Mouse (Mus musculus) adrenal gland, postnatal 10 days (tissue): Measurements from ENCODE around the gene Lipc. TPM values are rescaled to one million over a fixed set of nuclear protein-coding genes. Genes with fewer than 3 reads are reported as not detected.

Experiments used
- DNase-seq: peaks from one replicate; pipeline ENCODE4 v3.0.0; 2021; ENCODE audit warnings: mixed read lengths
- microRNA-seq: library from miRNA; unstranded; fragments of <30 nt; microRNA quantifications from one replicate; pipeline ENCODE4 v1.2.0, GENCODE M21; 2021
- total RNA-seq, 2 experiments: library from RNA; stranded (reverse); gene quantifications; 2 replicates each; pipeline ENCODE4 v1.2.3; 2021

Gene Lipc
- total RNA-seq, 2 experiments from 2014 or later = 26.4 to 55.7 TPM

GRCm38 (mm10) chr9:70817396-70817795 lies 134.6 kb downstream of the Lipc start:
- no peak for DNase-seq

- DNase-seq = no peak
Observed at GRCm38 (mm10) chr9:70816701-70817305, 135.2 kb downstream of the Lipc start.

GRCm38 (mm10) chr9:70812551-70812950 lies 139.5 kb downstream of the Lipc start:
- DNase-seq = peak; percentile 40

- no peak for DNase-seq
Observed at GRCm38 (mm10) chr9:70807714-70808113, 144.3 kb downstream of the Lipc start.

GRCm38 (mm10) chr9:70806069-70806468 lies 146.0 kb downstream of the Lipc start:
- no peak for DNase-seq

- no peak for DNase-seq
Observed at GRCm38 (mm10) chr9:70802816-70803215, 149.2 kb downstream of the Lipc start.

GRCm38 (mm10) chr9:70801761-70802160 lies 150.3 kb downstream of the Lipc start:
- no peak for DNase-seq

DNA sequence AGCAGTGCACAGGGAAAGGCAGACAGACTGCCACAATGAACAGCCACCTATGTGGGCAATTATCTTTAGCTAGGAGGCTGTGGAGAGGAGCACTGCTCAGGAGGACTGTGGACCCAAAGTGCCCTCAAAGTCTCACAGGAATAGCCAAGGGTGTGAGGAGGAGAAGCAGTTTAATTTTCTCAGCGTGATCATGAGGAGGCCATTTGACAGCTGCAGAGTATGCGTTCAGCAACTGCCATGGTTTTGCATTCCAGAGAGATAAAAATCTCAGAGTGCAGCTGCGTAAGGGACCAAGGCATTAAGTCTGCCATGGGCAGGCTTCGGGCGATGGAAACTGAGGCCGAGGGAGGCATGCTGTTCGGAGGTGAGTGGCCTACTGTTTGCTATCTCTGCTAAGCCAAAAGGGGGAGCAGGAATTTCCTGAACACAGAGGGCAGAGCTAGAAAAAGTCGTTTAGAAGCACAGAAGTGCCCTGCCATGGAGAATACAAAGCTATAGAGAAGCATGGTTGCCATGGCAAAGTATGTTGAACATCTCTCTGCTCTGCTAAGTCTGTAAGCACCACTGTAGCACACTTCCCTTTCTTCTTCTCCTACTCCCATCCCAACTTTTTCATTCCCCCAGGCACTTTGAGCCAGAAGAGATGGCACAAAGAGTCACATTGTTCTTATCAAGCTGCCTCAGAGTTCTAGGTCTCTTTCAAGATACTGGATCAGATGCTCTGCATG lies 151.3 kb downstream of the Lipc start:
- no peak for DNase-seq

DNA sequence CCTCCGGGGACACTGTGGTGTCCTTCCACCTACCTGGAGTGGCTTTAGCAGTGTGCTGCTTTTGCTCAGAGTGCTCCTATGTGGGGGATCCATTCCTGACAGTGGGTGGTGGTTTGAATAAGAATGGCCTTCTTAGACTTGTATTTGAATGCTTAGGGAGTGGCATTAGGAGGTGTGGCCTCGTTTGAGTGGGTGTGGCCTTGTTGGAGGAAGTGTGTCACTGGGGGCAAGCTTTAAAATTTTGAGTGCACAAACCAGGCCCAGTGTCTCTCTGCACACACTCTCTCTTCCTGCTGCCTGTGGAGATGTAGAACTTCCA lies 156.6 kb downstream of the Lipc start:
- DNase-seq = no peak

DNA sequence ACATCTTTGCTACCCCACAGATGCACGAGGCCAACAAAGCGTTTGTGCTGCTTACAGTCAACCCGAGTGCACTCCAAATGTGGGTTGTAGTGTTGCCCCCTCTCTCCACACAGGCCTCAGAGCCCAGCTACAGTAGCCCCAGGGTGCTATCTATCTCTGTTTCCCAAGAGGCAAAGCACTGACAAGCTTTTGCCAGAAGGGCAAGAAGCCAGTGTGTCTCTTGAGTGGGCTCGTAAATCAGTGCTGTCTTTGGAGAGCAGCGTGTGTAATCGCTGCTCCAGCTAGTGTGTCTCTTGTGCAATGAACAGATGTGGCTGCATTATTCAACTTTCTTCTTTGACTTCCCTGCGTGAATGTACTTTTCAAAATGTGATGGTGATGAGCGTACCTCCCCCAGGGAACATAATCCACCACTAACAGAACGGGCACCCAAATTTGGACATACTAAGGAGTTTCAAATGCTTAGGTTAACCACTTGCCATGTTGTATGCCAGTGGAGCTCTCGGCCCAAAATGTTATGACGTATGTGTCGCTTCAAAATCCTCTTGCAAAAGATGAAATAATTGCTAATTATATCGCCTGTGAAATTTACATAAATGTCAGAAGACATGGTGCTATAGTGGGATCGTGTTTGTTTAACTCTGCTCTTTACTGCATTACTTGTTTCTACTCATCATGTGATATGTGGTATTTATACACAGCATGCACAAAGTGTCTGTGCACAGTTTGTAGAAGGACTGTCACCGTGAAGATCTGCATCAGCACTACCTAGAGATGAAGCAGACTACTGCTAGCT lies 157.2 kb downstream of the Lipc start:
- peak; percentile 66 for DNase-seq

- no peak for DNase-seq
Observed at GRCm38 (mm10) chr9:70790621-70791020, 161.4 kb downstream of the Lipc start.

DNA sequence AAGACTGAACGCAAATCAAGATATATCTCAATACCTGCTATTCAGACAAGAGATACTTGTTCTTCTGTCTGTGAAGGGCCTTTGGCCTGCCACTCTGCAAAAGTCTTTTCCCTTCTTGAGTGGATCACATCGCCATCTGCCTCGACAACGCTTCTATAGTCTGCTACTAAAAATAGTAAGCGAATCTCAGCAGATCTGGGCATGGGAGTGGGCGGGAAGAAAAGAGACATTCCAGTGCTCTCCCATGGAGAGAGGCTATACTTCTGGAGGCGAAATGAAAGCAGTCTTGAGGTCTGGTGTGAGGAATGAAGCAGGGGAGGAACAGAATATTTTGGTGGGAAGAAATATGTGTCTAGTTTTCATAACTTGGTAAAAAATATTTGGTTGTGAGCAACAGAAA lies 163.3 kb downstream of the Lipc start:
- no peak for DNase-seq

DNA sequence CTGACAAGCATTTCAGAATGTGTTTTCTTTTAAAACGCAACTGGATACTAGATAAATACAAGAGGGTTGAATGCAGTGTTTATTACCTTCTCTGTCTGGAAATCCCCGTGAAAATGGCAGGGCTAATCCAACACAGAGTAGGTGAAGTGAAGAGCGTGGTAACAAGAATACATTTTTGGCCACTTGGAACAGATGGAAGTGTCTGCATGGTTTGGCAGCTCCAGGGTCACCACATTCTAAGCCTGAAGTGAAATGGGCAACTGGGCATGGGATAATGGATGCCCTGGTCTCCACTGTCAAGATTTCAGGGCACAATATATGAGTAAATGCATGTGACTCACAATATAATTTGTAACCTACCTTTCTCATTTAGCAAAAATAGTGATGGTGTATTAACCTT lies 169.8 kb downstream of the Lipc start:
- DNase-seq = no peak

GRCm38 (mm10) chr9:70775517-70775916 lies 176.5 kb downstream of the Lipc start:
- DNase-seq = no peak

DNA sequence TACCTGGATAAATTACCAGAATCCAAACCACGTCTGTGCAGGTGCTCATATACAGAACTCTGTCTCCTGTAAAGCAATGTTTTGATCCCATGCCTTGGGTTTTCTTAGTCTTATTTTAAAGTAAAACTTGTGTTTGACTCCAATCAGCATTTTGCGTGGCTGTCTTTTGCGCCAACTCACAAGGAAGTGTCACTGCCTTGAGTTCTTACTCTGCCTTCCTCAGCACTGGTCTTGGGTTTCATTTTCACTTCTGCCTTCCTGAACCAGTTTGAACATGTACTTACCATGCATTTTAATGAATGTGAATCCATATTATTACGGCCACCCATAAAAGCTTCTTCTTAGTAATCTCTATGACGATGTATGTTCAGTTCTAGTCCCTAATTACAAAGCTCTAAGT lies 191.1 kb downstream of the Lipc start:
- no peak for DNase-seq

DNA sequence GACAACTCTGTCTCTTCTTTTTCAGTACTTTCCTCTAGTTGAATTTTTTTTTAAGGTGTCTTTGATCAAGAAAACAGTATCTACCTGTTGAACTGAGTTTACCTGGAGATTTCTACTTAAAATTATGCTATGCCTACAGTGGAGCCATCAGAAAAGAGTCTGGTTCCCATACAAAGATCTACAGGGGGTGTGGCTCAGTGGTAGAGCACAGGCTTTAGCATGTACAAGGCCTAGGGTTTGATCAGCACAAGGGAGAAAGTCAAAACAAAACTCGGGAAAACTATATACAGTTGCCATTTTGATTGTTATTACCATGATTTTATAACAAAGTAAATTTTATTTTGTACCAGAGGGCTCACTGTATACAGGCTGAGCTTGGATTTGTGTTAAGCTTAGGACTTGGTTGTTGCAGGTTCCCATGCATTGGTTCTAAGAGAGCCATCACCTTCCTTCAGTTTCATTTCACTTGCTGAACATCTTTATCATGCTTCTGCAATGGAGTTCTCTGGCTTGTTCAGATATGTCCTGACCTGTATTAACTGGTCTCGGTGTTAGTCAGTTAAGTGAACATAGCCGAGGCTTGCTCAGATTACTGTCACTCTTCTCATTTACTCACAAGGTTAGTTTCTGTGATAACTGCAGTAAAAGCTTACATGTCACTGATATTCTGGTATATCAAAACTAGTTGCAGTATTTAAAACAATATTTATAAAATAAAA lies 200.4 kb downstream of the Lipc start:
- no peak for DNase-seq

Small RNAs within 50 kb of the gene (microRNA-seq; reads per million reads assigned to microRNA genes)
- not detected for gene Gm25149

Other genes starting within 250 kb of the Lipc start
- 10 to 100 TPM; 17.2 to 35.8 TPM for gene Aqp9, start 216.5 kb upstream of the Lipc start, total RNA-seq